Mouse (Mus musculus): ENCODE data around the gene Dcp1a.

Gene Dcp1a

GRCm38 (mm10) chr14:30560803-30561389 is 81.6 kb downstream of the Dcp1a start:
- DNase-seq (ENCODE audit: low read depth, low spot score) = no peak

DNA sequence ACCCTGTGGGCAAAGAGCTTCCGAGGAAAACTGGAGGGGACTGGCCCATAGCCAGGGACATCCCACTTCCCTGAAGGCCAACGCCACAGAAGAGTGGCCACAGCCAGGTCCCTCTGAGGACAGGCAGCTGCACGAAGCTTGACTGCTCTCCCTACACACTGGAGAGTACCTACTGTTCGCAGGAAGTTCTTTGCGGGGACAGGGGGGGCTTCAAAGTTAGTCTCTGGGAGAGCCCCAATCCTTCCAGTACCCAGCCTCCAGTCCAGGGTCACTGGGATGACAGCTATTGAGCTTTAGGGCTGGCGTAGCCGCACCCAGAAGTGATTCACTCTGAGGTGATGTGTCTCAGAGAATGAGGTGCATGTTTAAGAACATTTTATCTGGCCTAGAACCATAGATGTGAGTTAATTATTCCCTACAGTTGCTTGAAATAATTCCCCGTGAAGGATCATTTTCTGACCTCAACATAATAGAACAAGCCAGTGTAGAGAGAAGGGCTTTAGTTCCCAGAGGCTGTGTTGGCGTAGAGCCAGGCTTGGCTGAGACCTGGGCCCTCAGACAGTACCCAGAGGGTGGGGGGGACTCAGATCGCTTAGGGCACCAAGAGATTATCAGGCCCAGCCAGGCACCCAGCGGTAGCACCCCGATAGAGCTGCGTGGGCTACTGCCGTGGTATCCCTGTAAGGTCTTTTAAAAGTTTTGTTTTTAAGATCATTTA is 82.3 kb downstream of the Dcp1a start:
- no peak for DNase-seq (ENCODE audit: low read depth, low spot score)

DNA sequence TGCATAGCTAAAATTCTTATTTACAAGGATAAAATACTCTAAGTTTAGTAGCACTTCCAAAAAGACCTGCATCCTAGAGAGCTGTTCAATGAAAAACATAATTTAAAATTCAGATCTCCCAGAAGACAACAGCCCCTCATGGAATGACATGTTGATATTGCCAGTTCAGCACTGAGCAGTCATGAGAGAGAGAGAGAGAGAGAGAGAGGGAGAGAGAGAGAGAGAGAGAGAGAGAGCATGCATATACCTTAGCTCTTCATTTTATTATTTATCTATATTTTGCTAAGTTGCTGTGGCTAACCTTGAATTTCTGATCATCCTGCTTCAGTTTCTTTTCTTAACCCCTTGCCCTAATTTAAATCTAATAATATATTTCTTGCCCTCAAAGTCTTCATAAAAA is 83.0 kb downstream of the Dcp1a start:
- no peak for DNase-seq (ENCODE audit: low read depth, low spot score)

- DNase-seq (ENCODE audit: low read depth, low spot score) = no peak
These were observed 85.1 kb downstream of the Dcp1a start for GRCm38 (mm10) chr14:30564451-30564850.

- no peak for DNase-seq (ENCODE audit: low read depth, low spot score)
These were observed 87.0 kb downstream of the Dcp1a start for GRCm38 (mm10) chr14:30566317-30566716.

DNA sequence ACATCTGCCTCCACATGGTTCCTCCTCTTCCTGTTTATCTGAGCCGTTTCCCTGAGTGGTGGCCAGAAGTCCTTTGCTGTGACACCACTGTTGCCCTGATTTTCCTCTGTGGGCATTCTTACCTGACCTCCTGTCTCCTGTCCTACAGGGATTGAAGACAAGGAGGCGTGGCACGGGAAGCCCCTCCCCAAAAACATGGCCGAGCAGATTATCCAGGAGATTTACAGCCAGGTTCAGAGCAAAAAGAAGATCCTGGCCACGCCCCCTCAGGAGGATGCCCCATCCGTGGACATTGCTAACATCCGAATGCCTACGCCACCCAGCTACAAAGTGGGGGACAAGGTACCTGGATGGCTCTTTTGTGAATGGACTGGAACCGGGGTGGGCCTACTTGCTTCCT is 88.7 kb downstream of the Dcp1a start:
- no peak for DNase-seq (ENCODE audit: low read depth, low spot score)

GRCm38 (mm10) chr14:30570303-30570702 is 91.0 kb downstream of the Dcp1a start:
- DNase-seq (ENCODE audit: low read depth, low spot score) = no peak

DNA sequence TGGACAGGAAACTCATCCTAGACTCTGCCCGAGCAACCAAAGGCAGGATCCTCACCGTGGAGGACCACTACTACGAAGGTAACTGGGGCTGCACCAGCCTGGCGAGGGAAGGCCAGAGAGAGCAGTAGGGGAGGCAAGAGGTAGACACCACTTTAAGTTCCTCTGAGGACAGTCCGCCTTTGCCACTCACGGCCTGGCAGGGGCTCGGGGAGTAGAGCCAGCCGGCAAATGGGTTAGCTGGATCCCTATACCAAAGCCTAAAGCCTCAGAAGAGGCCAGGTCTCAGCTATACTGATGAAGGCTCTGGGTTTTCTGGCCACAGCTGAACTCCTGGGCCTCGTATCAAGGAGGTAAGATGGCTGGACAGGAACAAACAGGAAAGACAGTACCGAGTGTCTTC is 92.9 kb downstream of the Dcp1a start:
- no peak for DNase-seq (ENCODE audit: low read depth, low spot score)

GRCm38 (mm10) chr14:30573235-30573634 is 93.9 kb downstream of the Dcp1a start:
- DNase-seq (ENCODE audit: low read depth, low spot score) = no peak

- DNase-seq (ENCODE audit: low read depth, low spot score) = peak; percentile 86
These were observed 94.7 kb downstream of the Dcp1a start for GRCm38 (mm10) chr14:30573983-30574584.

- no peak for DNase-seq (ENCODE audit: low read depth, low spot score)
These were observed 96.5 kb downstream of the Dcp1a start for GRCm38 (mm10) chr14:30575791-30576190.

DNA sequence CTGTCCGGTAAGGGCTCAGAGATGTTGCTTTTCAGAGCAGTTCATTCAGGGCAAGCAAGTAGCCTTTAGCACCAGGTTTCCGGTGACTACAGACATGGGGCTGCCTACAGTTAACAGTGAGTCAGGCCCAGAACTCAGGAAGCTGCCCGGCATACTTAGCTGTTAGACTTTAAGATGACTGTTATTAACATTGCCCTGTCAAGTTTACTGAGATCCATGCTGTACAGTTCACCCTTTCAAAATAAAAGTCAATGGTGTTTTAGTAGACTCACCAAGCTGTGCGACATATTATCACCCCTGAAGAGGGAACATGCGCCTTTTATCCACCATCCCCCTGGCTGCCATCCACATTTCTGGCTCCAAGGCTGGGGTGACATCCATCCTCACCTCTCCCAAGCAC is 96.9 kb downstream of the Dcp1a start:
- no peak for DNase-seq (ENCODE audit: low read depth, low spot score)

Data from CD4-positive, CD25-positive, alpha-beta regulatory T cell, adult 2 months (primary cell).